Mouse (Mus musculus) midbrain, embryonic 13.5 days (tissue): ENCODE results near the gene Tle4. TPM values are rescaled to one million over a fixed set of nuclear protein-coding genes. Genes with fewer than 3 reads are reported as not detected.

Experiments
- ATAC-seq: fragments of 200-750 bp; cut with Nextera tagmentation; 2 replicates; pipeline ENCODE4 v1.8.0; 2017; ENCODE audit warnings: mild to moderate bottlenecking, moderate TSS enrichment, moderate library complexity
- H3K27ac ChIP-seq: fragments of 300-500 bp; sonication (generic); 2 replicates; pipeline ENCODE4 v1.5.1; 2015; ENCODE audit warnings: inconsistent platforms, mild to moderate bottlenecking, moderate library complexity
- H3K27me3 ChIP-seq: fragments of 300-500 bp; sonication (generic); 2 replicates; pipeline ENCODE4 v1.6.1; 2015; ENCODE audit warnings: mild to moderate bottlenecking, inconsistent platforms
- H3K36me3 ChIP-seq: fragments of 300-500 bp; sonication (generic); 2 replicates; pipeline ENCODE4 v1.6.1; 2015; ENCODE audit warnings: mild to moderate bottlenecking, inconsistent platforms
- H3K4me1 ChIP-seq: fragments of 300-500 bp; sonication (generic); replicated peaks from 2 replicates; pipeline ENCODE4 v1.6.1; 2015; ENCODE audit warnings: inconsistent platforms
- H3K4me2 ChIP-seq: fragments of 300-500 bp; sonication (generic); replicated peaks from 2 replicates; pipeline ENCODE4 v1.6.1; 2015; ENCODE audit warnings: moderate library complexity, mild to moderate bottlenecking, inconsistent platforms
- H3K4me3 ChIP-seq: fragments of 300-500 bp; sonication (generic); replicated peaks from 2 replicates; pipeline ENCODE4 v1.5.1; 2015; ENCODE audit warnings: mild to moderate bottlenecking, inconsistent platforms
- H3K9ac ChIP-seq: fragments of 300-500 bp; sonication (generic); replicated peaks from 2 replicates; pipeline ENCODE4 v1.6.1; 2015; ENCODE audit warnings: mild to moderate bottlenecking, inconsistent platforms
- H3K9me3 ChIP-seq: fragments of 300-500 bp; sonication (generic); 2 replicates; pipeline ENCODE4 v1.6.1; 2016; ENCODE audit warnings: mild to moderate bottlenecking, inconsistent platforms
- WGBS: fragments of 180-500 bp; shearing (Covaris S2); methylation state at CpG from one replicate; pipeline ENCODE4 v1.1.7; 2015; 5-methylcytosine and 5-hydroxymethylcytosine counted together
- polyA plus RNA-seq: library from polyadenylated mRNA; unstranded; fragments of >200 nt; fragmentation: Nextera tagmentation; extraction: Ambion mirVana; gene quantifications from 2 replicates; pipeline ENCODE4 v1.2.1, GENCODE M21; 2015

Gene Tle4
- polyA plus RNA-seq, 1 experiment from 2014 or later, result 36.1 TPM

DNA sequence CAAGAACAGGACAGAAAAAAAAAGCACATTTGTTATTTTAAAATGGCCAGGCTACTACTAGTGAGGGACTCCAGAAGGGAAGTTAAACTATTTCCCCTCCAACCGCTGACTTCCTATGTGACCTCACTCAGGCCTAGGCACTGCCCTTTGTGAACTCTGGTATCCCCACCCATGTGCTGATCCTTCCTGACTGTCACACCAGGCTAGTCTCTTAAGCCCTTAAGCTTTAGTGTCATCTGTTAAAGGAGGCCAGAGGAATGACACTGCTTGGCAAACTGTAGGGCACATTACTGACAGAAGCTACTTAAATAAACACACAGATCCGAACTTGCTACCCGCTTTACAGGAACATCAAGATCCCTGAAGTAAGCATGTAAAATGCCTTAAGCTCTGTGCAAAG, 11.7 kb downstream of the Tle4 start:
- no peak overlapping the region for H3K27ac ChIP-seq
- 81% methylated on average over 3 of the region's 3 CpGs for WGBS
- H3K4me3 ChIP-seq, result no peak overlapping the region

DNA sequence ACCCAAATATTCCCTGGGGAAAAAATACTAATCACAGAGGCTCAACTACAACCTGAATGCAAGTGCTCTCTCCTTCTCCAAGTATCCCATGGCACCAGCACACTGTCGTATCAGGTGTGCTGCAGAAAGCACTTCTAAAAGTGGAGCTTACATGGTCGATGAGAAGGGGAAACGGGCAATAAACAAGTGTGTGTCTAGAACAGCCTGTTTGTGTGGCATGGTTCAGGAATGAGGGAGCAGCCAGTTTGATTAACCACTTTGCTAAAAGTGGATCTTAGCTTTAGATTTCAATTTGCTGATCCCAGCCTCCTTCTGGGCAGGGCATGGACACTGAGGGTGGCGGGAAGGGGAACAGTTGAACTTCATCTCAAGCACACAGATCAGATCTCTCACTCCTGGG, 12.1 kb downstream of the Tle4 start:
- ATAC-seq, result no peak
- Histone ChIP-seq H3K4me1 (peaks cover 40% of the 10 kb centered on the region), H3K9ac (no peak overlapping the region), H3K4me3 (no peak overlapping the region), H3K9me3 (peaks cover 4% of the 10 kb centered on the region; the same call in 1 of the 2 replicates), H3K27ac (no peak overlapping the region), H3K4me2 (no peak overlapping the region), H3K27me3 (peaks cover 12% of the 10 kb centered on the region; the same call in 1 of the 2 replicates), H3K36me3 (peaks cover 12% of the 10 kb centered on the region)
- 95% methylated on average over 4 of the region's 4 CpGs for WGBS

More for the DNA sequence above, 11.7 kb downstream of the Tle4 start:
- H3K9me3 ChIP-seq, result peaks cover 1% of the 10 kb centered on the region; the same call in 1 of the 2 replicates
- ATAC-seq, result no peak
- peaks cover 12% of the 10 kb centered on the region; the same call in 1 of the 2 replicates for H3K27me3 ChIP-seq
- no peak overlapping the region for H3K4me2 ChIP-seq
- peaks cover 42% of the 10 kb centered on the region for H3K4me1 ChIP-seq
- no peak overlapping the region for H3K9ac ChIP-seq
- H3K36me3 ChIP-seq, result peaks cover 7% of the 10 kb centered on the region

DNA sequence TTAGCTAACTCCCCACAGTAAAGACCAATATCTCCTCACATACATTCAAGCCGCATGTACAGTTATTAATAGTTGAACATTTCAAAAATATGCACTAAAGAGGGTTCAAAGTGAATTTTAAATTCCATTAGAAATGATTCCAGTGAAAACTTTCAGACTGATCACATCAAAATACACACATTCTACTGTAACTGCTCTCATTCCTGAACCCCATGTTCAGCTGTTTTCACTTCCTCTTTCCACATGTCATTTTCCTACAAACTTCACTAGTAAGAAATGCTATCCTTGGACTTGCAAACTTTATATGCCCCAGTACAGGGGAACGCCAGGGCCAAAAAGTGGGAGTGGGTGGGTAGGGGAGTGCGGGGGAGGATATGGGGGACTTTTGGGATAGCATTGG, 12.6 kb downstream of the Tle4 start:
- Histone ChIP-seq H3K4me3 (no peak overlapping the region), H3K4me1 (peaks cover 35% of the 10 kb centered on the region), H3K36me3 (peaks cover 12% of the 10 kb centered on the region), H3K27ac (no peak overlapping the region), H3K9ac (no peak overlapping the region), H3K27me3 (peaks cover 12% of the 10 kb centered on the region; the same call in 1 of the 2 replicates), H3K4me2 (no peak overlapping the region), H3K9me3 (peaks cover 4% of the 10 kb centered on the region; the same call in 1 of the 2 replicates)
- 93% methylated on average over 3 of the region's 3 CpGs for WGBS
- ATAC-seq, result no peak

DNA sequence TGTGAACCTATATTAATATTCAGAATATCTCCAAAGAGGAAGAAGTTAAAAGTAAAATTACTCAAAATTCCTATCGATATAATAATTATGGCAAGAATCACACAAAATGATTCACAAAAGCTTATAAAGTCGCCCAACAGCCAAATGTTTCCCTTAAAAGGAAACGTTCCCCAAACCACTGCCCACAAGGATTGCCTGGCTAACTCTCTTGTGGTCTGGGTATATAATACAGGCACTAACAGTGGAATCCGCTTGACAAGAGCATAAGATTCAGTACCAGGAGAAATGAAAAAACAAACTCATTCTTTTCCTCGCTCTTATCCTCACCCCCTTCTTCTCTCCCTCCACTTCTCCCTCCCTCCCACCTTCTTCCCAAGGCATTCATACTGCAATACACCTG, 19.2 kb downstream of the Tle4 start:
- 93% methylated on average over 5 of the region's 5 CpGs for WGBS
- no peak for ATAC-seq

DNA sequence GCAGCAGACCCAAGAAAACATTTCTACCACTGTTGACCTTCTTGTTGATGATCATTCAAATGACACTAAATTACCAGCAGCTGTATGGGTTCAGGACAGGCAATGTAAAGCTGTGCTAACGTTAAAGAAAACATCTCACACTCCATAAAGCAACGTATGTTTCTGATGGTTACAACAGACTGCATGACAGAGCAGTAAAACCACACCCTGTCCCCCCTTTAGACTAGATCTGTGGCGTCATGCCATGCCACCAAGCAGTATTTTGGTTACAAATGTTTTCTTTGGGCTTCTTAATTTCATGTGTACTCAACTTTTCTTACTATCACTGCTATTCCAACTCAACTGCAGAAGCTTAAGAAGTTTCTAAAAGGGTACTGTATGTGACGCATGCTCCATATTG, 19.8 kb downstream of the Tle4 start:
- Histone ChIP-seq H3K27me3 (no peaks in the 10 kb centered on the region), H3K9ac (no peak overlapping the region), H3K4me2 (no peak overlapping the region), H3K4me1 (peaks cover 10% of the 10 kb centered on the region), H3K36me3 (peaks cover 16% of the 10 kb centered on the region), H3K4me3 (no peak overlapping the region), H3K9me3 (peaks cover 4% of the 10 kb centered on the region; the same call in 1 of the 2 replicates), H3K27ac (no peak overlapping the region)
- 90% methylated on average over 4 of the region's 4 CpGs for WGBS
- ATAC-seq, result no peak

More for the DNA sequence above, 19.2 kb downstream of the Tle4 start:
- H3K4me3 ChIP-seq, result no peak overlapping the region
- peaks cover 9% of the 10 kb centered on the region for H3K4me1 ChIP-seq
- H3K9ac ChIP-seq, result no peak overlapping the region
- no peak overlapping the region for H3K4me2 ChIP-seq
- H3K36me3 ChIP-seq, result peaks cover 16% of the 10 kb centered on the region
- peaks cover 4% of the 10 kb centered on the region; the same call in 1 of the 2 replicates for H3K9me3 ChIP-seq
- H3K27ac ChIP-seq, result no peak overlapping the region
- no peaks in the 10 kb centered on the region for H3K27me3 ChIP-seq

DNA sequence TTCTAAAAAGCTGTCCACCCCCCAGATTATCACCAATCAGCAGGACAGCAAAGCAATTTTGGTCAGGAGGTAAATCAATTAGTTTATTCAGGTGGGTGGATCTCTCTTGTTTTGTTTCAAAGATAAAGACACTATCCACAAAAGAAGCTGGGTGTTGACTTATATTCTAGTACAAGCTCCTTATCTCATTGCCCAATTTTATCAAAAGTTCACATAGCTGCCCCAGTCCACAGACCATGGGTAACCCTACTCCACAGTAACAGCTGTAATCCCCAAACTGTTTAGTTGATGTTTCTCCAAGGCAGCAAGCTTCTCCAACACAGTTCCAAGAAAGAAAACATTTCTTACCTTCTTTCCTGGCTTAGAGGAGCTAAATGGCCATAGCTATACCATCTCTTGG, 21.5 kb downstream of the Tle4 start:
- Histone ChIP-seq H3K27me3 (no peaks in the 10 kb centered on the region), H3K4me2 (no peak overlapping the region), H3K4me1 (peaks cover 10% of the 10 kb centered on the region), H3K36me3 (peaks cover 10% of the 10 kb centered on the region), H3K27ac (no peak overlapping the region), H3K9me3 (peaks cover 4% of the 10 kb centered on the region; the same call in 1 of the 2 replicates), H3K9ac (no peak overlapping the region), H3K4me3 (no peak overlapping the region)
- ATAC-seq, result no peak

DNA sequence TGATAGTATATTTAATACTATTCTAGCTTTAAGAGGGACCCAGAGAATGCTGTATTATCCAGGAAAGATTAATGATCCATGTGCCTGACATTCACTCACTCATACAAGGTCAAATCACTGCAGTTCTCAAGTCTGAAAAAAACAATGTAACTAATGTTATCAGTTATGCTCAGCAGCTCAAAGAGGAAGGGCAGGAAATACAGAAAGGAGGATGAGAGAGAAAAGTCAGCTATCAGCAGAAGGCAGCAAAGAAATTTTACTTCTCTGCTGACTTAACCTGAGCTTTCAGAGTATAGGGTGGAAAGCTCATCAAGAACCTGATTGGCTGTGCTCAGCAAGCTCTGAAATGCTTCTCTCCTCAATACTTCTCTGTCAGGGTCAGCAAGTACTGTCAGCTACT, 29.0 kb downstream of the Tle4 start:
- no peaks in the 10 kb centered on the region for H3K36me3 ChIP-seq
- no peak overlapping the region for H3K4me2 ChIP-seq
- no peak overlapping the region for H3K4me3 ChIP-seq
- no peaks in the 10 kb centered on the region for H3K27me3 ChIP-seq
- H3K9ac ChIP-seq, result no peak overlapping the region
- ATAC-seq, result no peak
- H3K27ac ChIP-seq, result no peak overlapping the region
- H3K9me3 ChIP-seq, result no peaks in the 10 kb centered on the region
- H3K4me1 ChIP-seq, result peaks cover 38% of the 10 kb centered on the region

DNA sequence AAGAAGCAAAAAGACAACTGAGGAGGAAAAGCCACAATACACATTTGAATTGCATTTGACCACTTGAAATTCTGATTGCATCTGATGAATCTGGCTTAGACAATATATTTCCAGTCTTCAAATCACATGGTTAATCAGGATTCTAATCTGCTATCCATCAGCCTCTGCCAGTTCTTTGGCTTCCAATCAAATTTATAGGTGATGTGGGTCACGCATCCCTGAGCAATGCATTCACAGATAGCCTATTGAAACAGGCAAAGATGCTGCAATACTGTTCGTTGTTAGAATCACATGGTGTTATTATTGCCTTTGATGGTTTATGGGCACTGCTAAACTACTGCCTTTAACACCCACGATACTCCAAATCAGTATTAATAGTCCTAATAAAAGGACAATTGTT, 30.8 kb downstream of the Tle4 start:
- ATAC-seq, result peak; percentile 66
- H3K4me2 ChIP-seq, result no peak overlapping the region
- H3K27ac ChIP-seq, result peak overlapping the region; percentile 64
- no peaks in the 10 kb centered on the region for H3K36me3 ChIP-seq
- 12% methylated on average over 3 of the region's 3 CpGs for WGBS
- 0 out of 2 replicates have a peak, but pooled peaks cover 3% of the 10 kb centered on the region for H3K27me3 ChIP-seq
- peaks cover 41% of the 10 kb centered on the region for H3K4me1 ChIP-seq
- no peak overlapping the region for H3K9ac ChIP-seq
- no peaks in the 10 kb centered on the region for H3K9me3 ChIP-seq
- no peak overlapping the region for H3K4me3 ChIP-seq

DNA sequence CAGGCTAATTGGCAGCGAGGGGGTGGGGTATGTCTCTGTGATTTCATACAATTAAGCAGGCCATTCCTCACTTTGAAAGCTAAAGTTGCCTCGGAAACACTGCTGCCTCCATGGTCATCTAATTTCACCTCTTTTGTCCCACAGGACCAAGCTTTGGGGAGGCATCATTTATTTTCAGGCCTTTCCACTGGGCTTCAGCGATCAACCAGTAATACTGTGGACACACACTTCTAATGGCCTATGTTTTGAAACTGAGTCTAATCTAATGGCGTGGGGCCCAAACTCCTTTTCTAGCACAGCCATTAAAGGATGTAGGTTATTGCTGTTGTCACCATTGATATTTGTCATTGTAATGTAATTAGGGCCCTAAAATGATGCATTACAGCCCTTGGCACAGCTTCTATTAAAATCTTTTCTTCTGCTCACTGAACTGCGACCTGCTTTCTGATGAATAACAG, 31.3 kb downstream of the Tle4 start:
- WGBS, result 6% methylated on average over 5 of the region's 5 CpGs

DNA sequence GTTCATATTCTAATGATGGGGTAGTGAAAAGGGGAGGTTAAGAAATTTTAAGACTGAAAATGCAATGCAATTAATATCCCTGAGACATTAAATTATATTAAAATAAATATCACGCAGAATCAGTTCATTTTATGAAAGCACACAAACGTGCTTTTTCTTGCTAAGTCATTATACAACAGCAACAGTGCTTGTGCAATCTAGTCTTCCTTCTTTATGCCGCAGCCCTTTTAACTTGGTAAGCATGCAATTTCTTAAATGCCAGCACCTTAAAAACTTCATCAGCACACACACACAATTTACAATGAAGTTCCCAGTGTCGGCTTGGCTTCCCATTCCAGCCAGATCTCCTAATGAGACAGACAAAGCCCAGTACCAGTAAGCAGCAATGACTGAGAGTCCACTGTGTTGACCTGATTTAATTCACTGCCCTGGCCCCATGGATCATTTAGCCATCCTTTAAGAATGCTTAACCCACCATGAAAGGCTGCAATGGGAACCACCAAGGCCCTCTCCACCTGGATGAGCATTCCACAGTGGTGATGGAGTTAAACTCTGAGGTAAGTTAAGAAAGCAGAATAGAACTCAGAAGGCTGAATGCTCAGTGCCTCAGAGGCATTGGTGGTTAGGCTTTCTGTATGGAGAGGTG, 32.3 kb downstream of the Tle4 start:
- 0 out of 2 replicates have a peak, but pooled peaks cover 3% of the 10 kb centered on the region for H3K27me3 ChIP-seq
- 0 out of 2 replicates have a peak overlapping the region, but pooled peaks have one; percentile 8 for H3K27ac ChIP-seq
- WGBS, result 29% methylated on average over 4 of the region's 4 CpGs
- H3K4me2 ChIP-seq, result no peak overlapping the region
- H3K9me3 ChIP-seq, result no peaks in the 10 kb centered on the region
- peaks cover 41% of the 10 kb centered on the region for H3K4me1 ChIP-seq
- ATAC-seq, result peak; percentile 49
- no peak overlapping the region for H3K4me3 ChIP-seq
- no peaks in the 10 kb centered on the region for H3K36me3 ChIP-seq
- H3K9ac ChIP-seq, result no peak overlapping the region

More for the DNA sequence above, 31.3 kb downstream of the Tle4 start:
- H3K36me3 ChIP-seq, result no peaks in the 10 kb centered on the region
- H3K9me3 ChIP-seq, result no peaks in the 10 kb centered on the region
- peaks cover 41% of the 10 kb centered on the region for H3K4me1 ChIP-seq
- no peak overlapping the region for H3K9ac ChIP-seq
- H3K27me3 ChIP-seq, result 0 out of 2 replicates have a peak, but pooled peaks cover 3% of the 10 kb centered on the region
- H3K4me2 ChIP-seq, result 0 out of 2 replicates have a peak overlapping the region, but pooled peaks have one; percentile 17
- H3K27ac ChIP-seq, result peak overlapping the region; percentile 64
- peak; percentile 83 for ATAC-seq
- H3K4me3 ChIP-seq, result no peak overlapping the region

DNA sequence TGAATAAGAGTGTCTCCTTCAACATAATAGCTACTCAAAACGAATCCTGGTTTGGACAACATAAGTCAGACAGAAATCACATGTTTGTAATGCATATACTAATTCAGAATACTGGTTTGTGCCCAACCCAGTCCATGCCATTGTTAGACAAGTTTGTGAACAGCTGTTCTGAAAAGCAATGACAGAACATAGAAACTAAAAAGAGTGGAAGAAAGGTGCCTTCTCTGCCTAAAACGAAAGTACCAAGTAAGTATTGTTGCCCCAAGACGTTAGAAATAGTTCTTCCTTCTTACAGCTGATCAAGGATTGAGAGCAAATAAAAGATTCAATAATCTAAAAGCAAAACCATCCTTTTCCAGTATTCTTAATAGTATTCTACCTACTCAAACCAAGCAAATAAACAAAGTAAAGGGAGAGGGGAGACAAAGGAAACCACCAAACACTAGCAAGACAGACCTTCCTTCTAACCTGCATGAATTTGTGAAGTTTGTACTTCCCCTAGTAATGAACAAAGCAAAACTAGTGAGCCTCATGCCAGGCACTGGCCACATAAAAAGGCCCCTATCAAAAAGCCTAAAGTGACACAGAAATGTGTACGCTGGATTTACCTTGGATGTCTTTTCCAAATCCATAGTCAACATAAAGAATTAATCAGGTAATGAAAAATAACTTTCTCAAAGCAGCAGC, 34.4 kb downstream of the Tle4 start:
- H3K36me3 ChIP-seq, result no peaks in the 10 kb centered on the region
- H3K27me3 ChIP-seq, result 0 out of 2 replicates have a peak, but pooled peaks cover 3% of the 10 kb centered on the region
- 82% methylated on average over 4 of the region's 4 CpGs for WGBS
- no peak overlapping the region for H3K27ac ChIP-seq
- no peaks in the 10 kb centered on the region for H3K9me3 ChIP-seq
- H3K9ac ChIP-seq, result no peak overlapping the region
- H3K4me1 ChIP-seq, result peaks cover 27% of the 10 kb centered on the region
- no peak for ATAC-seq
- no peak overlapping the region for H3K4me2 ChIP-seq
- no peak overlapping the region for H3K4me3 ChIP-seq

DNA sequence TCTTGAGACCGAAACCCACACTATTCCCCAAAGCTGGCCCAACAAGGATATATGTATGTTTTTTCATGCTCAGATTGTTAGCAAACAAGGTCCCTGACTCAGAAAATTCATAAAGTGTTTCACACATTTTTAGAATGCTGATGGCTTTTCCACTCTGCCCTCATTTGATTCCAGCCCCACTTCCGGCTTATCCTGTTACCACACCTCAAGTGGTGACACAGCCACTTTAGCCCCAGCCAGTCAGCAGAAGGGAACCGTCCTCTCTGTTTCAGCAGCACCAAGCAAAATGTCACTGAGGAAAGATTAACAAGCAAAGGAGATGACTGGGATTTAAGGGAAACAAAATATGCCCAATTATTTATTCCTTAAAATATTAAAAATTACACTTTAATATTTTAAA, 50.0 kb downstream of the Tle4 start:
- Histone ChIP-seq H3K27me3 (no peaks in the 10 kb centered on the region), H3K9me3 (no peaks in the 10 kb centered on the region), H3K36me3 (no peaks in the 10 kb centered on the region), H3K27ac (no peak overlapping the region), H3K9ac (no peak overlapping the region), H3K4me3 (no peak overlapping the region), H3K4me1 (peaks cover 12% of the 10 kb centered on the region), H3K4me2 (no peak overlapping the region)
- ATAC-seq, result no peak
- WGBS, result 83% methylated on average over 3 of the region's 3 CpGs
